Mouse (Mus musculus): ENCODE results near the gene Lrit2. TPM values are rescaled to one million over a fixed set of nuclear protein-coding genes. Genes with fewer than 3 reads are reported as not detected.

The Lrit2 gene
- total RNA-seq (2023), result not detected

GRCm38 (mm10) chr14:37067629-37068028, at the start of gene Lrit2:
Gene Lrit2 (plus strand): TSS chr14:37067929.

GRCm38 (mm10) chr14:37048914-37049410, 18.8 kb upstream of the Lrit2 start, which contains the start of gene Rgr:
Gene Rgr (minus strand): TSS chr14:37048964.

GRCm38 (mm10) chr14:37097956-37098530, 30.3 kb downstream of the Lrit2 start, which contains the start of gene Cdhr1:
Gene Cdhr1 (minus strand): TSS chr14:37098347.

GRCm38 (mm10) chr14:37113922-37114321, 46.2 kb downstream of the Lrit2 start, which contains the start of gene 2610528A11Rik:
Gene 2610528A11Rik (minus strand): TSS chr14:37114022.

Other genes with a start within 250 kb of the Lrit2 start
- gene Ccser2, start 99.2 kb upstream of the Lrit2 start, total RNA-seq (2023), result 10 to 100 TPM; 38.4 to 39.1 TPM
- not detected for gene Rgr, start 19.0 kb upstream of the Lrit2 start, total RNA-seq (2023)
- gene Lrit1, start 13.1 kb upstream of the Lrit2 start, total RNA-seq (2023), result not detected
- gene Cdhr1, start 30.4 kb downstream of the Lrit2 start, total RNA-seq (2023), result under 1 TPM; 0.20 to 0.27 TPM
- gene 2610528A11Rik, start 46.1 kb downstream of the Lrit2 start, total RNA-seq (2023), result 1 to 10 TPM in 1 of 2 experiments, not detected in 1; 1.1 TPM
- gene Ghitm, start 67.3 kb downstream of the Lrit2 start, total RNA-seq (2023), result 100 to 1,000 TPM; 170 to 184 TPM